Mouse (Mus musculus) C3H10T1/2 (cell line): ENCODE results near the gene Muc3. TPM values are rescaled to one million over a fixed set of nuclear protein-coding genes. Genes with fewer than 3 reads are reported as not detected.

Experiments
- polyA plus RNA-seq, 2 experiments: library from polyadenylated mRNA; unstranded; fragments of >200 nt; fragmentation: generic; extraction: Trizol; gene quantifications; one replicate each; pipeline ENCODE4 v1.2.1; 2012; ENCODE audit warnings: missing spikeins in 2 of 2

Muc3 gene
- polyA plus RNA-seq = not detected

GRCm38 (mm10) chr5:137149272-137149882, at the start of gene Muc3:
Gene Muc3 (minus strand): TSS chr5:137149322.

DNA sequence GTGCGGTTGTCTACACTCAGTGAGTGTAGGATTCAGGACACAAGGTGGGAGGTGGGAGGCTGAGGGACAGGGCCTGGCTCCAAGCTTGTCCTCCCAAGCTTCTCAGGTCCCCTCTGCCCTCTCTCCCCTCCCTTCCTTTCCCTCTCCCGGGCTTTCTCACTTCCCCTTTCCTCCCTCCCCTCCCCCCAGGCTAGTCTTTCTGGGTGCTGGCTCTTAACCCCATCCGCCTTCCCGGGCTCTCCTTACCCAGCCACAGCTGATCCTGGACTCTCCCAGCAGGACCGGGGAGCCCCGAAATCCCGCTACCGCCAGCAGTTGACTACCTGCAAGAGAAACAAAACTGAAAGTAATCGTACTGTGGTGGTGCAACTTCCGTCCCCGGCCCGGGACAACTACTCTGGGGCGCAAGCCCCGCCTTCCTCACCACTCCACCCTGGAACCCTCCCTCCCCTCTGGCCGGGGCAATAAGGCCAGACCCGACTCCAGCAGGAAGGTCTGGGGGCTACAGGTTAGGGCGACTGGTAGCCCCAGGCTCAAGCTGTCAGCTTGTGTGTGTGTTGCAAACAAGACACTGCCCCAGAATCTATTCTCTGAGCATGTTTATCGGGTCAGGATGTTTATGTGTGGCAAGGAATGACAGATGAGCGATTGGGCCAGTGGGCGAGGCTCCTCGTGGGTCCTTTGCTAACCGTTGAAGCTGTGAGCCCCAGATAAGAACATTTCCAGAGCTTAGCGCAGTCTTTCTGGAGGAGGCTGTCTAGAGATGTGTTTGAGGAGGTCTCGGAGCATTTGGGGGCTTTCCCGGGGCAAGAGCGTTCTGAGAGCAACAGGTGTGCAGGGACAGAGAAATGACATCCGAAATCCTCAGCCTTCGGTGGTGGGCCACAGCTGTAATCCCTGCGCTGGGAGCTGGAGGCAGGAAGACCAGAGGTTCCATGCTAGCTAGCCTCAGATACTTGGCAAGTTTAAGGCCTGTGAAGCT, 33.0 kb downstream of the Muc3 start, which contains the start of gene Trim56:
Trim56 (minus strand) TSS at position 344 of the 982 bp plus-strand sequence.

Other genes with a start within 250 kb of the Muc3 start
- 10 to 100 TPM; 62.7 to 70.5 TPM for gene Ift22, start 241.2 kb downstream of the Muc3 start, polyA plus RNA-seq
- gene Fis1, start 196.0 kb downstream of the Muc3 start, polyA plus RNA-seq = 100 to 1,000 TPM; 331 to 358 TPM
- under 1 TPM; 0.13 to 0.53 TPM for gene Cldn15, start 182.7 kb downstream of the Muc3 start, polyA plus RNA-seq
- 100 to 1,000 TPM in 1 of 2 experiments, 10 to 100 TPM in 1; 67.6 to 114 TPM for gene Plod3, start 162.3 kb downstream of the Muc3 start, polyA plus RNA-seq
- 100 to 1,000 TPM; 105 to 169 TPM for gene Znhit1, start 161.3 kb downstream of the Muc3 start, polyA plus RNA-seq
- gene Vgf, start 122.9 kb downstream of the Muc3 start, polyA plus RNA-seq = under 1 TPM; 0.06 to 0.27 TPM
- gene Ap1s1, start 103.2 kb downstream of the Muc3 start, polyA plus RNA-seq = 100 to 1,000 TPM; 195 to 337 TPM
- 1 to 10 TPM; 2.4 to 9.3 TPM for gene Serpine1, start 77.1 kb downstream of the Muc3 start, polyA plus RNA-seq
- 1 to 10 TPM in 1 of 2 experiments, under 1 TPM in 1; 0.49 to 8.3 TPM for gene Trim56, start 33.1 kb downstream of the Muc3 start, polyA plus RNA-seq
- not detected for gene Muc3a, start 63.1 kb upstream of the Muc3 start, polyA plus RNA-seq
- under 1 TPM; 0.02 to 0.06 TPM for gene Ache, start 138.2 kb upstream of the Muc3 start, polyA plus RNA-seq
- gene Ufsp1, start 145.3 kb upstream of the Muc3 start, polyA plus RNA-seq = 10 to 100 TPM in 1 of 2 experiments, 1 to 10 TPM in 1; 3.2 to 12.3 TPM
- 100 to 1,000 TPM in 1 of 2 experiments, 10 to 100 TPM in 1; 73.5 to 116 TPM for gene Srrt, start 158.4 kb upstream of the Muc3 start, polyA plus RNA-seq
- gene Trip6, start 165.1 kb upstream of the Muc3 start, polyA plus RNA-seq = 10 to 100 TPM; 88.5 to 94.3 TPM
- 10 to 100 TPM in 1 of 2 experiments, 1 to 10 TPM in 1; 6.4 to 15.2 TPM for gene Slc12a9, start 184.3 kb upstream of the Muc3 start, polyA plus RNA-seq
- gene Ephb4, start 200.8 kb upstream of the Muc3 start, polyA plus RNA-seq = 10 to 100 TPM; 18.1 to 60.6 TPM